In genomic region chr11:68967337-68968282, GRCm38 (mm10) we compare ENCODE assay signal across 8 mouse cellular contexts. TPM values are rescaled to one million over a fixed set of nuclear protein-coding genes. Genes with fewer than 3 reads are reported as not detected.
A peak's percentile ranks its signal among the peaks of the same experiment; 100 is the strongest.
DNase-seq lines count a peak whose midpoint lies in the region; ATAC-seq and TF ChIP-seq lines count a peak whose summit lies in the region.

Gene Slc25a35, plus strand, starts transcription at chr11:68968131.

- peak within 1 kb of the TSS; percentile 75 for H3K9ac ChIP-seq in heart, embryonic 12.5 days
- peak within 1 kb of the TSS; percentile 44 for H3K9ac ChIP-seq in kidney, postnatal 0 days (ENCODE audit: low read depth, low read length)
- H3K9ac ChIP-seq in liver, embryonic 11.5 days (ENCODE audit: low read depth, low read length), result peak within 1 kb of the TSS; percentile 55
- peak within 1 kb of the TSS; percentile 30; the same call in 1 of the 2 replicates for H3K9ac ChIP-seq in stomach, embryonic 14.5 days (replicated peaks; ENCODE audit: low read depth, low read length)

- H3K27ac ChIP-seq in heart, embryonic 12.5 days (ENCODE audit: poor library complexity, severe bottlenecking), result peak within 1 kb of the TSS; percentile 26; the same call in 1 of the 2 replicates
- no peak within 1 kb of the TSS for H3K27ac ChIP-seq in kidney, postnatal 0 days
- H3K27ac ChIP-seq in liver, embryonic 11.5 days (ENCODE audit: low read depth, low read length), result no peak within 1 kb of the TSS; the same call in 1 of the 2 replicates
- no peak within 1 kb of the TSS for H3K27ac ChIP-seq in stomach, embryonic 14.5 days (ENCODE audit: low read length)

- ATAC-seq in erythroid progenitor cell, adult 5-6 weeks (replicated peaks; ENCODE audit: low FRiP score, poor library complexity, severe bottlenecking), result peak; percentile 98
- peak; percentile 94 for ATAC-seq in heart, embryonic 12.5 days (ENCODE audit: insufficient number of reproducible peaks, low FRiP score)
- ATAC-seq in kidney, postnatal 0 days (replicated peaks; ENCODE audit: low FRiP score, low read depth), result peak; percentile 93
- ATAC-seq in liver, embryonic 11.5 days (replicated peaks; ENCODE audit: low FRiP score), result peak; percentile 94
- peak; percentile 93 for ATAC-seq in stomach, embryonic 14.5 days (ENCODE audit: insufficient number of reproducible peaks, insufficient read depth, low FRiP score, low read depth)

- H3K27me3 ChIP-seq in heart, embryonic 12.5 days (replicated peaks), result 0 out of 2 replicates have a peak, but pooled peaks cover 10% of the 10 kb centered on the region
- no peaks in the 10 kb centered on the region for H3K27me3 ChIP-seq in kidney, postnatal 0 days (ENCODE audit: insufficient read depth, low read length)
- H3K27me3 ChIP-seq in liver, embryonic 11.5 days (replicated peaks; ENCODE audit: control insufficient read depth, insufficient read depth, low read length), result no peaks in the 10 kb centered on the region
- H3K27me3 ChIP-seq in stomach, embryonic 14.5 days (ENCODE audit: control insufficient read depth, insufficient read depth, low read length), result no peaks in the 10 kb centered on the region

- TF ChIP-seq CTCF in kidney, postnatal 0 days (IDR thresholded peaks at IDR 0.05; ENCODE audit: low read depth), result peak; percentile 42

- under 1% methylated on average over 50 of the region's 50 CpGs for WGBS in heart, embryonic 12.5 days
- 1% methylated on average over 50 of the region's 50 CpGs for WGBS in kidney, postnatal 0 days
- WGBS in liver, embryonic 11.5 days, result 1% methylated on average over 50 of the region's 50 CpGs
- under 1% methylated on average over 50 of the region's 50 CpGs for WGBS in stomach, embryonic 14.5 days

- H3K36me3 ChIP-seq in heart, embryonic 12.5 days, result no peaks in the 10 kb centered on the region
- H3K36me3 ChIP-seq in kidney, postnatal 0 days (ENCODE audit: insufficient read depth, low read length), result no peaks in the 10 kb centered on the region
- H3K36me3 ChIP-seq in liver, embryonic 11.5 days (ENCODE audit: control insufficient read depth, insufficient read depth, low read length), result no peaks in the 10 kb centered on the region
- H3K36me3 ChIP-seq in stomach, embryonic 14.5 days (ENCODE audit: control insufficient read depth, insufficient read depth, low read length), result no peaks in the 10 kb centered on the region

- no peaks in the 10 kb centered on the region for H3K9me3 ChIP-seq in heart, embryonic 12.5 days (replicated peaks)
- no peaks in the 10 kb centered on the region for H3K9me3 ChIP-seq in kidney, postnatal 0 days (replicated peaks; ENCODE audit: low read length)
- H3K9me3 ChIP-seq in liver, embryonic 11.5 days (ENCODE audit: control insufficient read depth, low read length), result no peaks in the 10 kb centered on the region
- no peaks in the 10 kb centered on the region for H3K9me3 ChIP-seq in stomach, embryonic 14.5 days (ENCODE audit: control insufficient read depth, low read depth, low read length)

- H3K4me1 ChIP-seq in heart, embryonic 12.5 days (replicated peaks), result peaks cover 44% of the 10 kb centered on the region
- H3K4me1 ChIP-seq in kidney, postnatal 0 days (replicated peaks; ENCODE audit: insufficient read depth, low read length), result peaks cover 6% of the 10 kb centered on the region; the same call in 1 of the 2 replicates
- H3K4me1 ChIP-seq in liver, embryonic 11.5 days (replicated peaks; ENCODE audit: control insufficient read depth, insufficient read depth, low read length), result peaks cover 17% of the 10 kb centered on the region
- peaks cover 6% of the 10 kb centered on the region; the same call in 1 of the 2 replicates for H3K4me1 ChIP-seq in stomach, embryonic 14.5 days (ENCODE audit: control insufficient read depth, insufficient read depth, low read length)

- H3K4me3 ChIP-seq in heart, embryonic 12.5 days, result peak within 1 kb of the TSS; percentile 66
- peak within 1 kb of the TSS; percentile 43 for H3K4me3 ChIP-seq in kidney, postnatal 0 days (replicated peaks; ENCODE audit: low read depth, low read length)
- H3K4me3 ChIP-seq in liver, embryonic 11.5 days (ENCODE audit: low read depth, low read length), result peak within 1 kb of the TSS; percentile 71
- peak within 1 kb of the TSS; percentile 43 for H3K4me3 ChIP-seq in stomach, embryonic 14.5 days (ENCODE audit: low read depth, low read length)

- H3K4me2 ChIP-seq in heart, embryonic 12.5 days, result peak within 1 kb of the TSS; percentile 98
- peak within 1 kb of the TSS; percentile 81 for H3K4me2 ChIP-seq in kidney, postnatal 0 days (ENCODE audit: low read length)
- peak within 1 kb of the TSS; percentile 98 for H3K4me2 ChIP-seq in liver, embryonic 11.5 days
- peak within 1 kb of the TSS; percentile 82 for H3K4me2 ChIP-seq in stomach, embryonic 14.5 days (replicated peaks; ENCODE audit: low read depth, low read length)

- DNase-seq in CD4-positive helper T cell, adult 2 months (ENCODE audit: low read depth, low spot score), result peak; percentile 91
- peak; percentile 67 for DNase-seq in brain, embryonic 18.5 days (ENCODE audit: low read depth, low spot score)
- DNase-seq in kidney, postnatal 0 days (ENCODE audit: low spot score), result peak; percentile 94
- DNase-seq in liver, embryonic 11.5 days (ENCODE audit: low spot score), result peak; percentile 86
- peak; percentile 89 for DNase-seq in naive thymus-derived CD4-positive, alpha-beta T cell, adult 2 months (ENCODE audit: low read depth)

RNA-seq across cellular contexts. Expression of gene Slc25a35, which starts in this region (rescaled TPM):
- total RNA-seq in erythroid progenitor cell, adult 5-6 weeks (2015; ENCODE audit: low replicate concordance), result 3.8 TPM in 1 of 2 replicates, not detected in the other
- total RNA-seq in erythroid progenitor cell, adult 5-6 weeks (2017; ENCODE audit: low replicate concordance), result 0.26 TPM in 1 of 2 replicates, not detected in the other
- polyA plus RNA-seq in heart, embryonic 12.5 days (2016; fragmentation: Nextera tagmentation; extraction: Ambion mirVana), result 1.4 and 2.2 TPM in 2 replicates
- polyA plus RNA-seq in kidney, postnatal 0 days (2015; fragmentation: Nextera tagmentation; extraction: Ambion mirVana), result 11.1 and 11.5 TPM in 2 replicates
- 1.4 and 1.7 TPM in 2 replicates for polyA plus RNA-seq in liver, embryonic 11.5 days (2014; fragmentation: Nextera tagmentation; extraction: Ambion mirVana)
- polyA plus RNA-seq in stomach, embryonic 14.5 days (2014; fragmentation: Nextera tagmentation; extraction: Ambion mirVana), result 4.1 and 5.4 TPM in 2 replicates
